Mouse (Mus musculus) limb, embryonic 14.5 days (tissue): ENCODE measurements around the gene Nav3. TPM values are rescaled to one million over a fixed set of nuclear protein-coding genes. Genes with fewer than 3 reads are reported as not detected.
A peak's percentile ranks its signal among the peaks of the same experiment; 100 is the strongest.

ENCODE experiments used
- ATAC-seq: fragments of 200-750 bp; cut with Nextera tagmentation; 2 replicates; pipeline ENCODE4 v1.8.0; 2017; ENCODE audit warnings: low read depth, moderate number of reproducible peaks, moderate TSS enrichment; ENCODE audit not compliant: low FRiP score
- DNase-seq: peaks from one replicate; pipeline ENCODE4 v3.0.0-alpha.2; 2015; ENCODE audit warnings: low spot score
- H3K27ac ChIP-seq: fragments of 300-500 bp; sonication (generic); replicated peaks from 2 replicates; pipeline ENCODE4 v1.5.1; 2014; ENCODE audit warnings: low read depth, mild to moderate bottlenecking, low read length, moderate library complexity, mixed read lengths
- H3K27me3 ChIP-seq: fragments of 300-500 bp; sonication (generic); 2 replicates; pipeline ENCODE4 v1.6.1; 2014; ENCODE audit warnings: low read length, mixed read lengths; ENCODE audit not compliant: control insufficient read depth, insufficient read depth
- H3K36me3 ChIP-seq: fragments of 300-500 bp; sonication (generic); 2 replicates; pipeline ENCODE4 v1.6.1; 2014; ENCODE audit warnings: mild to moderate bottlenecking, low read length, moderate library complexity, mixed read lengths; ENCODE audit not compliant: control insufficient read depth, insufficient read depth
- H3K4me1 ChIP-seq: fragments of 300-500 bp; sonication (generic); 2 replicates; pipeline ENCODE4 v1.6.1; 2014; ENCODE audit warnings: antibody characterized with exemption, low read length, mixed read lengths; ENCODE audit not compliant: control insufficient read depth, insufficient read depth
- H3K4me2 ChIP-seq: fragments of 300-500 bp; sonication (generic); replicated peaks from 2 replicates; pipeline ENCODE4 v1.6.1; 2014; ENCODE audit warnings: low read depth, mild to moderate bottlenecking, low read length, moderate library complexity; ENCODE audit not compliant: severe bottlenecking
- H3K4me3 ChIP-seq: fragments of 300-500 bp; sonication (generic); replicated peaks from 2 replicates; pipeline ENCODE4 v1.5.1; 2014; ENCODE audit warnings: low read length
- H3K9ac ChIP-seq: fragments of 300-500 bp; sonication (generic); 2 replicates; pipeline ENCODE4 v1.6.1; 2014; ENCODE audit warnings: mild to moderate bottlenecking, low read depth, low read length, moderate library complexity; ENCODE audit not compliant: severe bottlenecking
- H3K9me3 ChIP-seq: fragments of 300-500 bp; sonication (generic); 2 replicates; pipeline ENCODE4 v1.6.1; 2016; ENCODE audit warnings: low read length; ENCODE audit not compliant: control insufficient read depth
- POLR2A ChIP-seq: fragments of 200-500 bp; IDR thresholded peaks from 2 replicates; pipeline ENCODE4 v1.8.0; 2012; ENCODE audit warnings: inconsistent platforms, mild to moderate bottlenecking, moderate library complexity, borderline replicate concordance; ENCODE audit not compliant: insufficient read depth, insufficient read length; ENCODE audit errors: extremely low read depth
- WGBS: fragments of 180-500 bp; shearing (Covaris S2); extraction: QIAGEN DNeasy Blood & Tissue Kit; methylation state at CpG from one replicate; pipeline ENCODE4 v1.1.7; 2014; 5-methylcytosine and 5-hydroxymethylcytosine counted together
- polyA plus RNA-seq, 2 experiments: library from polyadenylated mRNA; depleted of rRNA in 1 of 2; stranded (reverse) in 1 of 2; unstranded in 1 of 2; fragments of >200 nt; fragmentation: Nextera tagmentation in 1 of 2; extraction: Ambion mirVana in 1 of 2; gene quantifications; 2 replicates each; pipeline versions ENCODE4 v1.2.1 to v1.2.3; 2012 to 2014

Gene Nav3
- polyA plus RNA-seq, 2 experiments = 6.6 to 7.5 TPM

DNA sequence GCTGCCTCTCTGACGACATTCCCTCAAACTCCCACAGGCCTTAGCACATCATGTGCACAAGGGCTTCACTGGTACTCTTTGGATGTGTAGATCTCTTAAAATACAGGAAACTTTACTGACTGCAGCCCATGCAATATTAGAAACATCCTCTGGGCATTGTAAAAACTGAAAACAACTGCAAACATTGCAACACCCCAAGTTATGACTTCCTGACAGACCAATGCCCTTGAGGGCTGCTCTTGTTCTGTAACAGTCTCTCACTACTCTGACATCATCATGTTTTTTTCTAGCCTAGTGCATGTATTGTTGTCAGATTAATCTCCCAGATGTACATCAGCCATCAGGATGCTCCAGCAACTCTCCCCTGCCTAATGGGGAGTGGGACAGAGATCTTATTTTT, 296.5 kb downstream of the Nav3 start:
- Histone ChIP-seq H3K9ac (no peak overlapping the region), H3K9me3 (no peaks in the 10 kb centered on the region), H3K27ac (no peak overlapping the region), H3K27me3 (no peaks in the 10 kb centered on the region), H3K36me3 (no peaks in the 10 kb centered on the region), H3K4me1 (no peaks in the 10 kb centered on the region), H3K4me2 (no peak overlapping the region), H3K4me3 (no peak overlapping the region)
- DNase-seq (peak; percentile 58), ATAC-seq (peak; percentile 79)
- 19% methylated on average over 1 of the region's 1 CpGs for WGBS
- TF ChIP-seq POLR2A = no peak

- Histone ChIP-seq H3K9me3 (no peaks in the 10 kb centered on the region), H3K27ac (no peak overlapping the region), H3K27me3 (no peaks in the 10 kb centered on the region), H3K4me1 (no peaks in the 10 kb centered on the region), H3K4me3 (no peak overlapping the region), H3K9ac (no peak overlapping the region), H3K4me2 (no peak overlapping the region), H3K36me3 (no peaks in the 10 kb centered on the region)
- DNase-seq (no peak), ATAC-seq (no peak)
- 58% methylated on average over 3 of the region's 3 CpGs for WGBS
- TF ChIP-seq POLR2A = no peak
Measured at GRCm38 (mm10) chr10:110158122-110158521, 297.9 kb downstream of the Nav3 start.

GRCm38 (mm10) chr10:110156412-110156811, 299.6 kb downstream of the Nav3 start:
- Histone ChIP-seq H3K36me3 (no peaks in the 10 kb centered on the region), H3K27me3 (no peaks in the 10 kb centered on the region), H3K4me3 (no peak overlapping the region), H3K9ac (no peak overlapping the region), H3K9me3 (no peaks in the 10 kb centered on the region), H3K4me1 (no peaks in the 10 kb centered on the region), H3K4me2 (no peak overlapping the region), H3K27ac (no peak overlapping the region)
- 56% methylated on average over 1 of the region's 1 CpGs for WGBS
- DNase-seq = no peak
- TF ChIP-seq POLR2A = no peak
- ATAC-seq = no peak

GRCm38 (mm10) chr10:110155494-110155893, 300.5 kb downstream of the Nav3 start:
- WGBS = 75% methylated on average over 2 of the region's 2 CpGs
- no peak for TF ChIP-seq POLR2A
- no peaks in the 10 kb centered on the region for H3K9me3 ChIP-seq
- no peak overlapping the region for H3K27ac ChIP-seq
- ATAC-seq = no peak
- H3K36me3 ChIP-seq = no peaks in the 10 kb centered on the region
- no peaks in the 10 kb centered on the region for H3K27me3 ChIP-seq
- DNase-seq = no peak
- H3K4me1 ChIP-seq = no peaks in the 10 kb centered on the region
- no peak overlapping the region for H3K9ac ChIP-seq
- H3K4me2 ChIP-seq = no peak overlapping the region
- no peak overlapping the region for H3K4me3 ChIP-seq

- ATAC-seq = no peak
- H3K9me3 ChIP-seq = no peaks in the 10 kb centered on the region
- H3K4me2 ChIP-seq = no peak overlapping the region
- no peak for TF ChIP-seq POLR2A
- H3K27me3 ChIP-seq = no peaks in the 10 kb centered on the region
- no peak overlapping the region for H3K9ac ChIP-seq
- WGBS = 56% methylated on average over 1 of the region's 1 CpGs
- DNase-seq = no peak
- H3K4me3 ChIP-seq = no peak overlapping the region
- H3K27ac ChIP-seq = no peak overlapping the region
- no peaks in the 10 kb centered on the region for H3K4me1 ChIP-seq
- no peaks in the 10 kb centered on the region for H3K36me3 ChIP-seq
Measured at GRCm38 (mm10) chr10:110154873-110155237, 301.1 kb downstream of the Nav3 start.
